Mouse (Mus musculus) stomach, embryonic 14.5 days (tissue): ENCODE data around the gene Runx3. TPM values are rescaled to one million over a fixed set of nuclear protein-coding genes. Genes with fewer than 3 reads are reported as not detected.

Source experiments
- ATAC-seq: fragments of 200-750 bp; cut with Nextera tagmentation; 2 replicates; pipeline ENCODE4 v1.8.0; 2017; ENCODE audit warnings: low read depth, moderate TSS enrichment; ENCODE audit not compliant: insufficient number of reproducible peaks, insufficient read depth, low FRiP score
- H3K27ac ChIP-seq: fragments of 300-500 bp; sonication (generic); 2 replicates; pipeline ENCODE4 v1.5.1; 2014; ENCODE audit warnings: mild to moderate bottlenecking, low read length, moderate library complexity, mixed read lengths
- H3K27me3 ChIP-seq: fragments of 300-500 bp; sonication (generic); 2 replicates; pipeline ENCODE4 v1.6.1; 2014; ENCODE audit warnings: low read length, control low read depth, mixed read lengths; ENCODE audit not compliant: control insufficient read depth, insufficient read depth
- H3K36me3 ChIP-seq: fragments of 300-500 bp; sonication (generic); 2 replicates; pipeline ENCODE4 v1.6.1; 2014; ENCODE audit warnings: mild to moderate bottlenecking, control low read depth, low read length, moderate library complexity, mixed read lengths; ENCODE audit not compliant: control insufficient read depth, insufficient read depth
- H3K4me1 ChIP-seq: fragments of 300-500 bp; sonication (generic); 2 replicates; pipeline ENCODE4 v1.6.1; 2014; ENCODE audit warnings: low read length, control low read depth, mixed read lengths; ENCODE audit not compliant: control insufficient read depth, insufficient read depth
- H3K4me2 ChIP-seq: fragments of 300-500 bp; sonication (generic); replicated peaks from 2 replicates; pipeline ENCODE4 v1.6.1; 2014; ENCODE audit warnings: low read depth, low read length, control low read depth
- H3K4me3 ChIP-seq: fragments of 300-500 bp; sonication (generic); 2 replicates; pipeline ENCODE4 v1.5.1; 2014; ENCODE audit warnings: low read depth, low read length, control low read depth
- H3K9ac ChIP-seq: fragments of 300-500 bp; sonication (generic); replicated peaks from 2 replicates; pipeline ENCODE4 v1.6.1; 2014; ENCODE audit warnings: low read depth, mild to moderate bottlenecking, control low read depth, low read length, moderate library complexity, mixed read lengths
- H3K9me3 ChIP-seq: fragments of 300-500 bp; sonication (generic); 2 replicates; pipeline ENCODE4 v1.6.1; 2016; ENCODE audit warnings: low read depth, low read length, control low read depth; ENCODE audit not compliant: control insufficient read depth
- WGBS: fragments of 180-500 bp; shearing (Covaris S2); extraction: QIAGEN DNeasy Blood & Tissue Kit; methylation state at CpG from one replicate; pipeline ENCODE4 v1.1.7; 2014; 5-methylcytosine and 5-hydroxymethylcytosine counted together
- polyA plus RNA-seq: library from polyadenylated mRNA; unstranded; fragments of >200 nt; fragmentation: Nextera tagmentation; extraction: Ambion mirVana; gene quantifications from 2 replicates; pipeline ENCODE4 v1.2.1, GENCODE M21; 2014

Gene Runx3
- polyA plus RNA-seq, 1 experiment from 2014 or later, result 0.14 TPM

DNA sequence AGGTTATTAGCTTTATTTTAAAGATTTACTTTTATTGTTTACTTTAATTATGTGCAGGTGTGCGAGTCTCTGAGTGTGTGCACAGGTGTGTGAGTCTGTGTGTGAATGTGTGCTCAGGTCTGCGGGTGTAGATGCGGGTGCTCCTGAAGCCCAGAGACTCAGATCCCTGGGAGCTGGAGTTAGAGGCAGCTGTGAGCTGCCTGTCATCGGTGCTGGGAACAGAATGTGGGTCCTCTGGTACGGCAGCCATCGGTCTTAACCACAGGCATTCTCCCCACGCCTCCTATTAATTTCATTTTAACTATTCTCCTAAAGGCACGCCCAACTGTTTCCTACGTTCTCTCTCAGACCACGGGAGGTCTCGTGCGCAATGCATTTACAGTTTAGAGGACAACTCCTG lies 12.3 kb downstream of the Runx3 start:
- no peaks in the 10 kb centered on the region for H3K27me3 ChIP-seq
- WGBS, result 85% methylated on average over 12 of the region's 12 CpGs
- H3K36me3 ChIP-seq, result no peaks in the 10 kb centered on the region
- H3K9ac ChIP-seq, result no peak overlapping the region
- H3K4me3 ChIP-seq, result no peak overlapping the region
- H3K9me3 ChIP-seq, result no peaks in the 10 kb centered on the region
- peaks cover 7% of the 10 kb centered on the region; the same call in 1 of the 2 replicates for H3K4me1 ChIP-seq
- no peak overlapping the region for H3K27ac ChIP-seq
- H3K4me2 ChIP-seq, result no peak overlapping the region
- ATAC-seq, result no peak

DNA sequence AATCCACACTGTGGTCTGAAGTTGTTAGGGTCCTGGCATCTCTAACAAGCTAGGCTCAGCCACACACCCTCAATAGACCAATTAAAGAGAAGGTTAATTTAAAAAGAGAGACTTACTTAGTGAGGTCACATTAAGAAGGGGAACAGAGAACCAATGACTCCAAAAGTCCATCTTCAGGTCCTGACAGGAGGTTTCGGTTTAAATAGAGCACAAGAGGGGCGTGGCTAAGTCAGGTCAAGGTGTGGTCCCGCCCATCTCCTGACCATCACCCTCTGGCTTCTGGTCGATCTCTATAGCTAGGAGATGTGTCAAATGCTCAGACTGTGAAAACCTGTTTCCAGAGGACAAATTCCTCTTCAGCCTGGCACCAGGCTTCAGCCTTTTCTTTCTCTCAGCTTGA lies 13.3 kb downstream of the Runx3 start:
- Histone ChIP-seq H3K4me2 (no peak overlapping the region), H3K9ac (no peak overlapping the region), H3K36me3 (no peaks in the 10 kb centered on the region), H3K9me3 (no peaks in the 10 kb centered on the region), H3K27me3 (peaks cover 3% of the 10 kb centered on the region; the same call in 1 of the 2 replicates), H3K4me3 (no peak overlapping the region), H3K4me1 (peaks cover 7% of the 10 kb centered on the region; the same call in 1 of the 2 replicates), H3K27ac (no peak overlapping the region)
- 52% methylated on average over 4 of the region's 4 CpGs for WGBS
- no peak for ATAC-seq

DNA sequence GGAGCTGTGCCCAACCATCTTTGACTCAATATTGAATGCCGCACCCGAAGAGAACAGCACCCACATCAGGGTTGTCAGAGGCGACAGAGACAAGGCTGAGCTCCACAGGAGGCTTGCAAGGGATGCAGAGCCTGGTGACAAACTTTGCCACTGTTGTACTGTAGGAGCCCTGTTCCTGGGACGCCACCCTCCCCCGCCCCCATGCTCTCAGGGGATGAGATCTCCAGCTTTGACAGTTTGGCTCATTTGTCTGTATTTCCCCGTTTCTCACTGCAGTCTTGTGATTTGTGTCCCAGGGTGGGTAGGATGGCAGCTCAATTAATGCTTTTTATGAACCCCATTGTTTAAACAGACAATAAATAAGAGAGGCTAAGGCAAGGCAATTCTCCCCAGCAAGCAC lies 14.9 kb downstream of the Runx3 start:
- Histone ChIP-seq H3K9me3 (no peaks in the 10 kb centered on the region), H3K27ac (no peak overlapping the region), H3K36me3 (no peaks in the 10 kb centered on the region), H3K4me1 (no peaks in the 10 kb centered on the region), H3K4me3 (no peak overlapping the region), H3K27me3 (peaks cover 12% of the 10 kb centered on the region), H3K9ac (no peak overlapping the region), H3K4me2 (no peak overlapping the region)
- whole genome bisulfite sequencing, result 67% methylated on average over 6 of the region's 6 CpGs
- no peak for ATAC-seq

DNA sequence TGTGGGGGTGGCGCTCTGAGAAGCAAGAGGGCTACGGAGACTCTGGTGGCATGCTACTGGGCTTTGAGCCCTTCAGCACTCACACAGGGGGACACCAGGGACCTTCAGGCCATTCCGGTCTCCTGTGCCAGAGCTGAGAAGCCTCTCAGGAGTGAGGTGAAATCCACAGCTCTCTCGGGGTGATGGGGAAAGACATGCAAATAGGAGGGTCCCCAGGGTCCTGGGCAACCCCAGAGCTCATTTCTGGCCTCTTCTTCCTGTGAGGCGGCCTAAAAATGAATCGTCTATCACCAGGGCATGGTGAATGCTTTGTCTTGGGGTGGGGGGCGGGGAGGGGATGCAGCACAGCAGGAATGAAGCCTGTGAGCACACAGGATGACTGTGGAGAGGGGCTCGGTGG lies 15.8 kb downstream of the Runx3 start:
- no peaks in the 10 kb centered on the region for H3K4me1 ChIP-seq
- ATAC-seq, result no peak
- H3K4me2 ChIP-seq, result no peak overlapping the region
- H3K4me3 ChIP-seq, result no peak overlapping the region
- H3K9me3 ChIP-seq, result no peaks in the 10 kb centered on the region
- H3K36me3 ChIP-seq, result no peaks in the 10 kb centered on the region
- 64% methylated on average over 8 of the region's 8 CpGs for WGBS
- H3K9ac ChIP-seq, result no peak overlapping the region
- H3K27me3 ChIP-seq, result peaks cover 21% of the 10 kb centered on the region
- H3K27ac ChIP-seq, result no peak overlapping the region

- H3K27ac ChIP-seq, result no peak overlapping the region
- no peak for ATAC-seq
- H3K9ac ChIP-seq, result no peak overlapping the region
- WGBS, result 64% methylated on average over 10 of the region's 10 CpGs
- H3K36me3 ChIP-seq, result no peaks in the 10 kb centered on the region
- H3K27me3 ChIP-seq, result peaks cover 25% of the 10 kb centered on the region
- H3K4me1 ChIP-seq, result no peaks in the 10 kb centered on the region
- no peaks in the 10 kb centered on the region for H3K9me3 ChIP-seq
- no peak overlapping the region for H3K4me3 ChIP-seq
- H3K4me2 ChIP-seq, result no peak overlapping the region
Measured at GRCm38 (mm10) chr4:135136612-135137011, 16.2 kb downstream of the Runx3 start.

GRCm38 (mm10) chr4:135140647-135141515 lies 20.4 kb downstream of the Runx3 start:
- 0 out of 2 replicates have a peak, but pooled peaks have one; percentile 51 for ATAC-seq
- H3K4me3 ChIP-seq, result no peak overlapping the region

GRCm38 (mm10) chr4:135141720-135142119 lies 21.3 kb downstream of the Runx3 start:
- Histone ChIP-seq H3K9me3 (no peaks in the 10 kb centered on the region), H3K4me3 (no peak overlapping the region), H3K4me2 (no peak overlapping the region), H3K9ac (no peak overlapping the region), H3K27me3 (peaks cover 32% of the 10 kb centered on the region), H3K27ac (no peak overlapping the region), H3K36me3 (no peaks in the 10 kb centered on the region), H3K4me1 (peaks cover 4% of the 10 kb centered on the region; the same call in 1 of the 2 replicates)
- WGBS, result 6% methylated on average over 13 of the region's 13 CpGs
- ATAC-seq, result no peak

More at GRCm38 (mm10) chr4:135140647-135141515, 20.4 kb downstream of the Runx3 start:
- H3K4me1 ChIP-seq, result no peaks in the 10 kb centered on the region
- no peaks in the 10 kb centered on the region for H3K36me3 ChIP-seq
- H3K4me2 ChIP-seq, result no peak overlapping the region
- WGBS, result under 1% methylated on average over 25 of the region's 25 CpGs
- H3K27ac ChIP-seq, result no peak overlapping the region
- H3K9ac ChIP-seq, result no peak overlapping the region
- H3K9me3 ChIP-seq, result no peaks in the 10 kb centered on the region
- H3K27me3 ChIP-seq, result peaks cover 32% of the 10 kb centered on the region

DNA sequence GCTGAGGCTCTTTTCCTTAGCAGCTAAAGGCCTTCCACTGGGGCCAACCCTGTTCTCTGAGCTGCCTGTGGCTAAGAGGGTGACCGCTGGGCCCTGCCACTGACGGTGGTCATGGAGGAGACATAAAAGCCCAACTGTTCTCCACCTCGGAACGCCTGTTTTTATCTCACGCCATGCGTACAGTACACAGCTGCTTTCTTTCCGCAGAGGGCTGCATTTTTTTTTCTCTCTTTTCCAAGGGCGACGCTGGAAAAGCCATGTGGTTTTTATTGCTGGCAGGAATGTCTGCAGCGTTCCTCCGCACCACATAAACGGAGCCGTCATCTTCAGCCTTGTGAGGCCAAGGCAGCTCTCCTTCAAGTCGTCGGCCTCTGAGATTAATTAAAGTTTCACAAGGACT lies 26.3 kb downstream of the Runx3 start:
- Histone ChIP-seq H3K36me3 (no peaks in the 10 kb centered on the region), H3K4me3 (no peak overlapping the region), H3K27ac (no peak overlapping the region), H3K9ac (no peak overlapping the region), H3K9me3 (no peaks in the 10 kb centered on the region), H3K4me2 (no peak overlapping the region), H3K27me3 (peaks cover 45% of the 10 kb centered on the region), H3K4me1 (peaks cover 5% of the 10 kb centered on the region; the same call in 1 of the 2 replicates)
- WGBS, result 7% methylated on average over 15 of the region's 15 CpGs
- ATAC-seq, result no peak
